Mouse (Mus musculus) heart, embryonic 11.5 days (tissue): ENCODE measurements around the gene Nme9. TPM values are rescaled to one million over a fixed set of nuclear protein-coding genes. Genes with fewer than 3 reads are reported as not detected.

ENCODE experiments used
- ATAC-seq: fragments of 200-750 bp; cut with Nextera tagmentation; replicated peaks from 2 replicates; pipeline ENCODE4 v1.8.0; 2017; ENCODE audit warnings: moderate library complexity; ENCODE audit not compliant: insufficient number of reproducible peaks, low FRiP score, low TSS enrichment
- H3K27ac ChIP-seq: fragments of 300-500 bp; sonication (generic); 2 replicates; pipeline ENCODE4 v1.5.1; 2014; ENCODE audit warnings: mild to moderate bottlenecking, low read depth, low read length
- H3K27me3 ChIP-seq: fragments of 300-500 bp; sonication (generic); 2 replicates; pipeline ENCODE4 v1.6.1; 2014; ENCODE audit warnings: mild to moderate bottlenecking, low read length, mixed read lengths; ENCODE audit not compliant: control insufficient read depth, insufficient read depth
- H3K36me3 ChIP-seq: fragments of 300-500 bp; sonication (generic); 2 replicates; pipeline ENCODE4 v1.6.1; 2014; ENCODE audit warnings: mild to moderate bottlenecking, low read length, moderate library complexity, mixed read lengths; ENCODE audit not compliant: control insufficient read depth, insufficient read depth
- H3K4me1 ChIP-seq: fragments of 300-500 bp; sonication (generic); 2 replicates; pipeline ENCODE4 v1.6.1; 2014; ENCODE audit warnings: low read length; ENCODE audit not compliant: control insufficient read depth, insufficient read depth
- H3K4me2 ChIP-seq: fragments of 300-500 bp; sonication (generic); 2 replicates; pipeline ENCODE4 v1.6.1; 2014; ENCODE audit warnings: mild to moderate bottlenecking, moderate library complexity
- H3K4me3 ChIP-seq: fragments of 300-500 bp; sonication (generic); 2 replicates; pipeline ENCODE4 v1.5.1; 2014; ENCODE audit warnings: low read depth, low read length
- H3K9ac ChIP-seq: fragments of 300-500 bp; sonication (generic); 2 replicates; pipeline ENCODE4 v1.6.1; 2014; ENCODE audit warnings: mild to moderate bottlenecking, low read depth, low read length, moderate library complexity
- H3K9me3 ChIP-seq: fragments of 300-500 bp; sonication (generic); replicated peaks from 2 replicates; pipeline ENCODE4 v1.6.1; 2016; ENCODE audit warnings: low read length; ENCODE audit not compliant: control insufficient read depth
- WGBS: fragments of 180-500 bp; shearing (Covaris S2); extraction: QIAGEN DNeasy Blood & Tissue Kit; methylation state at CpG from one replicate; pipeline ENCODE4 v1.1.7; 2014; ENCODE audit not compliant: insufficient replicate concordance; 5-methylcytosine and 5-hydroxymethylcytosine counted together
- polyA plus RNA-seq: library from polyadenylated mRNA; unstranded; fragments of >200 nt; fragmentation: Nextera tagmentation; extraction: Ambion mirVana; gene quantifications from 2 replicates; pipeline ENCODE4 v1.2.1, GENCODE M21; 2014

Gene Nme9
- polyA plus RNA-seq, 1 experiment from 2014 or later, result 0.19 TPM

DNA sequence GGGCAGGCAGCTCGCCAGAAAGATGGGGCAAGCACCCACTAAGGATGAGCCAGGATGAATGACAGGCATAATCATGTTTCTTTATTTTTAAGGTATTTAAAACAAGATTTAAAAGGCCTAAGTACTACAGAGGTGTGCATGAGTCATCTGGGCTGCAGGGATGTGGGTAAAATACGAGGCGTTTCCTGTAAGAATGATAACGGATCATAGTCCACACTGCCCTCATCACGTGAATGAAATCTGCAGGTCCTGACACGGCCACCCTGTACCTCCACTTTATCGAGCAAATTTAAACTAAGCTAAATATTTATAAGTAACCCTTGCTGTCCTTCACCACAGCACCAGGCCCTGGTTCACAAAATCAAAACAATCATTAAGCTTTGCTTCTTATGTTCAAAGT lies 54.6 kb downstream of the Nme9 start:
- no peak overlapping the region for H3K27ac ChIP-seq
- no peak overlapping the region for H3K9ac ChIP-seq
- H3K36me3 ChIP-seq, result 0 out of 2 replicates have a peak, but pooled peaks cover 2% of the 10 kb centered on the region
- H3K4me3 ChIP-seq, result no peak overlapping the region
- no peaks in the 10 kb centered on the region for H3K4me1 ChIP-seq
- no peak for ATAC-seq
- H3K27me3 ChIP-seq, result no peaks in the 10 kb centered on the region
- no peak overlapping the region for H3K4me2 ChIP-seq
- no peaks in the 10 kb centered on the region for H3K9me3 ChIP-seq
- WGBS, result 74% methylated on average over 7 of the region's 7 CpGs

Other genes with a start within 250 kb of the Nme9 start
- not detected in 2 replicates for gene Faiml, start 214.2 kb upstream of the Nme9 start, polyA plus RNA-seq
- gene Cep70, start 208.1 kb upstream of the Nme9 start, polyA plus RNA-seq, result 26.1 and 27.5 TPM in 2 replicates
- 0.17 and 0.23 TPM in 2 replicates for gene Esyt3, start 92.9 kb upstream of the Nme9 start, polyA plus RNA-seq
- 5.8 and 6.4 TPM in 2 replicates for gene Mras, start 14.1 kb upstream of the Nme9 start, polyA plus RNA-seq
- 23.4 and 24.4 TPM in 2 replicates for gene Armc8, start 117.4 kb downstream of the Nme9 start, polyA plus RNA-seq
- 20.0 and 22.0 TPM in 2 replicates for gene Dbr1, start 124.3 kb downstream of the Nme9 start, polyA plus RNA-seq
- not detected in 2 replicates for gene A4gnt, start 161.0 kb downstream of the Nme9 start, polyA plus RNA-seq
- 16.5 and 16.6 TPM in 2 replicates for gene Dzip1l, start 178.0 kb downstream of the Nme9 start, polyA plus RNA-seq